23 mouse cellular contexts compared by ENCODE assay signal in the genomic region with DNA sequence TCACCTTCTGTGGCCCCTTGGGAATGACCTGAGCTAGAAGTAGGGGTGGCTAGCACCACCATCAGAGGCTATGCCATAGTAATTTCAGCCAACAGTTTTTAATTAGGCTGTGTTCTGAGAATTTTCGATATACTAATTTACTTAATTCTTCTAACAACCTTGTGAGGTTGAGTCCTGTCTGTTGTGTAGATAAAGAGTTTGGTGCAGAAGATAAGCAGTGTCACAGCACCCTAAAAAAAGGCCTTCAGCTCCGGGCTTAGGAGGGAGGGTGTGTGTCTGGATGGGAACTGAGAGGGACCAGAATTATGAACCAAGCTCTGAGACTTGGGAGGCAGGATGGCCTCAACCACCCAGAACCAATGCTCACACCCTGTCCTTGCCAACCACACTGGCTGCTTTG. TPM values are rescaled to one million over a fixed set of nuclear protein-coding genes. Genes with fewer than 3 reads are reported as not detected.
DNase-seq lines count a peak whose midpoint lies in the region; ATAC-seq and TF ChIP-seq lines count a peak whose summit lies in the region.
"Had no signal": no experiment of that assay in that cellular context is flagged by ENCODE, and none has a peak within 500 bp of the region (broad histone marks: within the 10 kb centered on the region; RNA-seq: fewer than 3 reads in every experiment).

No protein-coding gene starts in this region.

- peak; percentile 68 to 77 for TF ChIP-seq EP300 in MEL (IDR thresholded peaks at IDR 0.05; ENCODE audit: low read depth in 1 of 2, low read length in 2 of 2)

- peak overlapping the region; percentile 37; the same call in 1 of the 2 replicates for H3K27ac ChIP-seq in heart, embryonic 16.5 days (ENCODE audit: low read length)
- H3K27ac ChIP-seq in MEL (ENCODE audit: control insufficient read depth, low read depth, low read length), result peak overlapping the region; percentile 48
- H3K27ac ChIP-seq: embryonic facial prominence, embryonic 12.5 days; hindbrain, embryonic 13.5 days; kidney, postnatal 0 days; limb, embryonic 15.5 days; midbrain, embryonic 15.5 days; neural tube, embryonic 13.5 days had no signal

- 63% methylated on average over 2 of the region's 2 CpGs for WGBS in heart, embryonic 16.5 days

- no peak overlapping the region for H3K4me2 ChIP-seq in heart, embryonic 16.5 days (ENCODE audit: low read depth, low read length)
- H3K4me2 ChIP-seq: embryonic facial prominence, embryonic 12.5 days; hindbrain, embryonic 13.5 days; limb, embryonic 15.5 days; lung, embryonic 15.5 days; midbrain, embryonic 15.5 days; neural tube, embryonic 13.5 days had no signal

- no peak for ATAC-seq in heart, embryonic 16.5 days (replicated peaks; ENCODE audit: extremely low read depth, insufficient read depth, low FRiP score)
- peak; percentile 72 for ATAC-seq in megakaryocyte-erythroid progenitor cell, adult 5-6 weeks (replicated peaks; ENCODE audit: low FRiP score, low TSS enrichment, poor library complexity, severe bottlenecking)
- ATAC-seq: forebrain, embryonic 14.5 days; midbrain, embryonic 15.5 days had no signal

- H3K9ac ChIP-seq in heart, embryonic 16.5 days (ENCODE audit: low read length), result no peak overlapping the region
- peak overlapping the region; percentile 8; the same call in 1 of the 2 replicates for H3K9ac ChIP-seq in MEL (ENCODE audit: control insufficient read depth, low read depth, low read length, poor library complexity, severe bottlenecking)
- H3K9ac ChIP-seq: embryonic facial prominence, embryonic 12.5 days; hindbrain, embryonic 13.5 days; limb, embryonic 15.5 days; lung, embryonic 15.5 days; midbrain, embryonic 15.5 days; neural tube, embryonic 13.5 days had no signal

- H3K4me3 ChIP-seq in heart, embryonic 16.5 days (ENCODE audit: low read length), result no peak overlapping the region
- peak overlapping the region in 1 of 2 experiments; percentile 32; a peak in 1 of 4 replicates for H3K4me3 ChIP-seq in MEL (ENCODE audit: control insufficient read depth in 1 of 2, insufficient read depth in 1 of 2, low read depth in 2 of 2, low read length in 2 of 2)
- H3K4me3 ChIP-seq: embryonic facial prominence, embryonic 12.5 days; hindbrain, embryonic 13.5 days; limb, embryonic 15.5 days; lung, embryonic 15.5 days; midbrain, embryonic 15.5 days; neural tube, embryonic 13.5 days had no signal

- intact Hi-C loops in heart, postnatal 25 days (cut with DNase I), result no loop called here

- TF ChIP-seq POLR2A in MEL (IDR thresholded peaks at IDR 0.05; ENCODE audit: control insufficient read depth in 1 of 2, insufficient read depth in 1 of 2, low read depth in 1 of 2, low read length in 2 of 2, poor library complexity in 1 of 2), result no peak

- H3K79me2 ChIP-seq in MEL (ENCODE audit: control insufficient read depth, insufficient read depth, low read length, poor library complexity), result no peaks in the 10 kb centered on the region

- no peak for DNase-seq in heart, postnatal 25 days (ENCODE audit: low spot score)
- DNase-seq in MEL (ENCODE audit: low read depth, low spot score), result peak; percentile 59
- peak; percentile 63 for DNase-seq in c-Kit-positive CD71-positive TER-119-positive erythroid progenitor cells, embryonic 14.5 days (ENCODE audit: low spot score)
- no peak for DNase-seq in embryo, embryonic 10 days (ENCODE audit: low spot score)
- DNase-seq in adrenal gland, postnatal 10 days, result no peak
- DNase-seq: cerebellum, adult 18-20 months; cerebellum, postnatal 14 days; gastrocnemius, postnatal 14 days; left cerebral cortex, postnatal 4 days; lung, postnatal 36 days; retina, postnatal 1 day; right cerebral cortex, postnatal 25 days; thymus, postnatal 14 days had no signal

- no peaks in the 10 kb centered on the region for H3K27me3 ChIP-seq in heart, embryonic 16.5 days (ENCODE audit: control insufficient read depth, insufficient read depth, low read length)
- no peaks in the 10 kb centered on the region for H3K27me3 ChIP-seq in MEL (ENCODE audit: control insufficient read depth in 1 of 2, insufficient read depth in 2 of 2, low read length in 2 of 2)
- H3K27me3 ChIP-seq: embryonic facial prominence, embryonic 12.5 days; limb, embryonic 15.5 days; lung, embryonic 15.5 days; midbrain, embryonic 15.5 days; neural tube, embryonic 13.5 days had no signal

- no peak for TF ChIP-seq RAD21 in MEL (IDR thresholded peaks at IDR 0.05; ENCODE audit: low read depth, low read length)

- H3K9me3 ChIP-seq in heart, embryonic 16.5 days (replicated peaks; ENCODE audit: control insufficient read depth, low read length), result no peaks in the 10 kb centered on the region
- H3K9me3 ChIP-seq in MEL (replicated peaks; ENCODE audit: insufficient read depth, low read length), result no peaks in the 10 kb centered on the region
- H3K9me3 ChIP-seq: embryonic facial prominence, embryonic 12.5 days; hindbrain, embryonic 13.5 days; limb, embryonic 15.5 days; lung, embryonic 15.5 days; midbrain, embryonic 15.5 days; neural tube, embryonic 13.5 days had no signal

- no peaks in the 10 kb centered on the region for H3K36me3 ChIP-seq in heart, embryonic 16.5 days (ENCODE audit: control insufficient read depth, insufficient read depth)
- peaks cover 0 to 18% of the 10 kb centered on the region in 2 experiments; a peak in 2 of 4 replicates for H3K36me3 ChIP-seq in MEL (ENCODE audit: control insufficient read depth in 1 of 2, insufficient read depth in 2 of 2, low read length in 2 of 2)
- H3K36me3 ChIP-seq: embryonic facial prominence, embryonic 12.5 days; hindbrain, embryonic 13.5 days; limb, embryonic 15.5 days; midbrain, embryonic 15.5 days; neural tube, embryonic 13.5 days had no signal

- H3K4me1 ChIP-seq in heart, embryonic 16.5 days (ENCODE audit: control insufficient read depth, insufficient read depth, low read length), result peaks cover 65% of the 10 kb centered on the region
- peaks cover 17 to 28% of the 10 kb centered on the region in 2 experiments for H3K4me1 ChIP-seq in MEL (ENCODE audit: control insufficient read depth in 1 of 2, insufficient read depth in 2 of 2, low read length in 2 of 2)

- no peak for TF ChIP-seq CTCF in MEL (IDR thresholded peaks at IDR 0.05 in 2 of 3, conservative IDR thresholded peaks at IDR 0.05 in 1 of 3; ENCODE audit: control insufficient read depth in 1 of 3, insufficient read depth in 1 of 3, low read depth in 2 of 3, low read length in 3 of 3, poor library complexity in 1 of 3, severe bottlenecking in 1 of 3)

TF ChIP-seq in MEL, 35 proteins besides CTCF, POLR2A, EP300 and RAD21 (continues in another document):
- TF ChIP-seq USF1 (IDR thresholded peaks at IDR 0.05; ENCODE audit: low read depth, low read length), result no peak
- peak; percentile 44; the same call in 1 of the 2 replicates for TF ChIP-seq HCFC1 (IDR thresholded peaks at IDR 0.05; ENCODE audit: low read depth, low read length)
- peak; percentile 57; the same call in 1 of the 2 replicates for TF ChIP-seq ETS1 (IDR thresholded peaks at IDR 0.05; ENCODE audit: low read depth, low read length)
- no peak for TF ChIP-seq UBTF (IDR thresholded peaks at IDR 0.05; ENCODE audit: borderline replicate concordance, insufficient read depth, low read depth, low read length)
- TF ChIP-seq KAT2A (conservative IDR thresholded peaks at IDR 0.05; ENCODE audit: low read depth, low read length), result no peak
- TF ChIP-seq NELFE (IDR thresholded peaks at IDR 0.05; ENCODE audit: low read depth, low read length), result no peak
- TF ChIP-seq SMC3 (IDR thresholded peaks at IDR 0.05; ENCODE audit: low read depth, low read length), result no peak
- TF ChIP-seq SIN3A (IDR thresholded peaks at IDR 0.05; ENCODE audit: low read length), result 0 out of 2 replicates have a peak, but pooled peaks have one; percentile 40
- TF ChIP-seq CHD2 (IDR thresholded peaks at IDR 0.05; ENCODE audit: low read length), result no peak

RNA-seq across cellular contexts. Expression of a gene that starts 4.3 kb away (rescaled TPM):
- 31.5 and 46.1 TPM in 2 replicates for polyA plus RNA-seq in heart, embryonic 16.5 days (2015; fragmentation: Nextera tagmentation; extraction: Ambion mirVana)
- total RNA-seq in heart, postnatal 25 days (2021), result 10 to 100 TPM; 35.9 to 36.0 TPM
- total RNA-seq in MEL (2012; rRNA removed), result 1.4 and 2.3 TPM in 2 replicates
- 10 to 100 TPM in 1 of 2 experiments, not detected in 1; 11.2 TPM for polyA plus RNA-seq in MEL (2012; ENCODE audit: insufficient read depth in 1 of 2, insufficient read length in 2 of 2, low read depth in 1 of 2, low replicate concordance in 2 of 2, missing spikeins in 1 of 2)
- total RNA-seq in megakaryocyte-erythroid progenitor cell, adult 5-6 weeks (2014; fragmentation: Nextera tagmentation), result 22.8 and 23.9 TPM in 2 replicates
- 15.9 and 18.7 TPM in 2 replicates for total RNA-seq in megakaryocyte-erythroid progenitor cell, adult 5-6 weeks (2017)
- total RNA-seq in adrenal gland, postnatal 10 days (2021), result 10 to 100 TPM; 11.1 to 14.7 TPM

RNA-seq across cellular contexts. Expression of a gene that starts 44.2 kb away (rescaled TPM):
- 22.1 and 24.0 TPM in 2 replicates for polyA plus RNA-seq in heart, embryonic 16.5 days (2015; fragmentation: Nextera tagmentation; extraction: Ambion mirVana)
- total RNA-seq in heart, postnatal 25 days (2021), result 1 to 10 TPM; 8.9 to 9.3 TPM
- total RNA-seq in MEL (2012; rRNA removed), result 0.52 and 1.0 TPM in 2 replicates
- 1 to 10 TPM in 1 of 2 experiments, not detected in 1; 1.4 TPM for polyA plus RNA-seq in MEL (2012; ENCODE audit: insufficient read depth in 1 of 2, insufficient read length in 2 of 2, low read depth in 1 of 2, low replicate concordance in 2 of 2, missing spikeins in 1 of 2)
- total RNA-seq in megakaryocyte-erythroid progenitor cell, adult 5-6 weeks (2014; fragmentation: Nextera tagmentation), result 16.1 and 23.6 TPM in 2 replicates
- 6.0 and 20.1 TPM in 2 replicates for total RNA-seq in megakaryocyte-erythroid progenitor cell, adult 5-6 weeks (2017)
- 10 to 100 TPM in 1 of 2 experiments, 1 to 10 TPM in 1; 10.0 to 15.0 TPM for total RNA-seq in adrenal gland, postnatal 10 days (2021)

RNA-seq across cellular contexts. Expression of a gene that starts 44.3 kb away (rescaled TPM):
- 0.28 and 0.30 TPM in 2 replicates for polyA plus RNA-seq in heart, embryonic 16.5 days (2015; fragmentation: Nextera tagmentation; extraction: Ambion mirVana)
- total RNA-seq in heart, postnatal 25 days (2021), result under 1 TPM in 1 of 2 experiments, not detected in 1; 0.10 TPM
- not detected in 2 replicates for total RNA-seq in MEL (2012; rRNA removed)
- polyA plus RNA-seq in MEL (2012; ENCODE audit: insufficient read depth in 1 of 2, insufficient read length in 2 of 2, low read depth in 1 of 2, low replicate concordance in 2 of 2, missing spikeins in 1 of 2), result under 1 TPM in 1 of 2 experiments, not detected in 1; 0.08 TPM
- total RNA-seq in megakaryocyte-erythroid progenitor cell, adult 5-6 weeks (2014; fragmentation: Nextera tagmentation), result not detected in 2 replicates
- total RNA-seq in megakaryocyte-erythroid progenitor cell, adult 5-6 weeks (2017), result not detected in 2 replicates
- total RNA-seq in adrenal gland, postnatal 10 days (2021), result under 1 TPM; 0.39 to 0.45 TPM

RNA-seq across cellular contexts. Expression of a gene that starts 55.8 kb away (rescaled TPM):
- polyA plus RNA-seq in heart, embryonic 16.5 days (2015; fragmentation: Nextera tagmentation; extraction: Ambion mirVana), result 31.5 and 31.7 TPM in 2 replicates
- total RNA-seq in heart, postnatal 25 days (2021), result 1 to 10 TPM; 5.2 to 5.4 TPM
- 55.2 and 64.0 TPM in 2 replicates for total RNA-seq in MEL (2012; rRNA removed)
- 100 to 1,000 TPM in 1 of 2 experiments, not detected in 1; 119 TPM for polyA plus RNA-seq in MEL (2012; ENCODE audit: insufficient read depth in 1 of 2, insufficient read length in 2 of 2, low read depth in 1 of 2, low replicate concordance in 2 of 2, missing spikeins in 1 of 2)
- 67.8 and 78.3 TPM in 2 replicates for total RNA-seq in megakaryocyte-erythroid progenitor cell, adult 5-6 weeks (2014; fragmentation: Nextera tagmentation)
- total RNA-seq in megakaryocyte-erythroid progenitor cell, adult 5-6 weeks (2017), result 47.2 and 69.6 TPM in 2 replicates
- total RNA-seq in adrenal gland, postnatal 10 days (2021), result 100 to 1,000 TPM; 344 to 595 TPM

Comparison
In these comparisons a context has a peak if more than half of its experiments do, and no peak if none do; other contexts are left out.
1. DNase-seq: peak in MEL (single experiment) and c-Kit-positive CD71-positive TER-119-positive erythroid progenitor cells, embryonic 14.5 days (single experiment); none in heart, postnatal 25 days (single experiment), embryo, embryonic 10 days (single experiment) and adrenal gland, postnatal 10 days (single experiment).